Mouse (Mus musculus): ENCODE data around the gene Slc37a2. TPM values are rescaled to one million over a fixed set of nuclear protein-coding genes. Genes with fewer than 3 reads are reported as not detected.
"Not testable (repeated sequence)": the region's sequence is repeated elsewhere in the genome, so short reads cannot be mapped to it uniquely, and the experiment has no call there.

Gene Slc37a2
- total RNA-seq (2014; rRNA removed) (3.5 and 4.2 TPM in 2 replicates), polyA plus RNA-seq (2015; fragmentation: Nextera tagmentation; extraction: Ambion mirVana) (1.1 and 1.2 TPM in 2 replicates)

DNA sequence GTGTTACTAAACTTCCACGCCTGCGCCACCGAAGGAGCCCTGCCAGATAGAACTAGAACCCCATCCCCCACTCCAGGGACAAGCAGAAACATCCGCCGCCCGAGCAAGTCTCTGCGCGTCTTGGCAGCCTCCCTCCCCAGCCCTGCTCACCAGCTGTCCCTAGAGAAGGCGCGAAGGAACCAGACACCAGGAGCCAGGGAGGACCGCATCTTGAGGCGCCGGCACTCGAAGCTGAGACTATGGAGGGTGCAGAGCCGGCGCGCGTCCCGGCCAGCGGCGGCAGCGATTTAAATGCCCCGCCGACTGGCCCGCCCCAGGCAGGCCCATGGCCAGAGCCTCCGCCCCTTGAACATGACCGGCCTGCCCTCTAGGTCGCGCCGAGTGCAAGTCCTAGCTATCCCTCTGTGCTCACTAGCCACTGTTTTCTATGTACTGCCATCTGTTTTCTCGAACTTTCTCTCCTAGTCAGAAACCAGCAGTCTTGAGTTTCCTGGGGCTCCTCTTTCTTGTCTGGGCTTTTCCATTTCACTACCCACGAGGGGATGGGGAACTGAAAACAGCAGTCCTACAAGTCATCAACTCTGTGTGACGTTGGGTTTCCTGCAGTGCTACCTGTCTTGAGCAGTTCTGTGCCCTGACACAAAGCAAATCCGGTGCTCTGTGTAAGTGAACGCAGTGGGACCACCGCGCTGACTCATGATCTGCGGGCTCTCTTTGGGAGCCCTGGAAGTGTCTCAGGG is at the start of gene Slc37a2:
TSS of gene Slc37a2 (minus strand) at position 590 of the 740 bp plus-strand sequence.
- WGBS = 2% methylated on average over 38 of the region's 38 CpGs
- ATAC-seq (ENCODE audit: low FRiP score) = peak; percentile 68
- Histone ChIP-seq H3K9ac (replicated peaks; ENCODE audit: low read length, poor library complexity, severe bottlenecking) (peak within 1 kb of the TSS; percentile 42; the same call in 1 of the 2 replicates), H3K36me3 (ENCODE audit: insufficient read depth, low read length) (no peaks in the 10 kb centered on the region), H3K4me1 (ENCODE audit: insufficient read depth, low read length) (no peaks in the 10 kb centered on the region), H3K4me2 (ENCODE audit: low read depth, low read length, poor library complexity, severe bottlenecking) (peak within 1 kb of the TSS; percentile 94), H3K9me3 (ENCODE audit: low read length) (no peaks in the 10 kb centered on the region), H3K27ac (ENCODE audit: low read depth, low read length) (peak within 1 kb of the TSS; percentile 4; the same call in 1 of the 2 replicates), H3K4me3 (ENCODE audit: low read depth, low read length) (peak within 1 kb of the TSS; percentile 48), H3K27me3 (ENCODE audit: insufficient read depth, low read length) (0 out of 2 replicates have a peak, but pooled peaks cover 4% of the 10 kb centered on the region)
- peak; percentile 40 for DNase-seq (ENCODE audit: low spot score)
- no peak for TF ChIP-seq CTCF (IDR thresholded peaks at IDR 0.05)

DNA sequence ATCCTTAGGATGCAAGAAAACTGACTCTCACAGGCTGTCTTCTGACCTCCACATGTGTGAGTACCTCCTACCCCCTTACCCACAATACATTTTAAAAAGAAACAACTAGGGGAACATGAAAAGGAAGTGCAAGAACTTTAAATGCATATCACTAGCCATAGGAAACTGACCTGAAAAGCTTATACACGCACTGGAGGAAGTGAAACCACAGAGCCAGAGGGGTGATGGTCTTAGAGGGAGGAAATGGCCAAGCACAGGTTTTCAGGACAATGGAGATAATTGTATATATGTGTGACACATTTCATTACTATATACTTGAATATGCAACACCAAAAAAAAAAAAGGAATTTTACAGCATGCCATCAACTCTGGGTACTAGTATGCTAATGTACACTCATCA is 46.2 kb upstream of the Slc37a2 start:
- Histone ChIP-seq H3K4me2 (ENCODE audit: low read depth, low read length, poor library complexity, severe bottlenecking) (no peak overlapping the region), H3K36me3 (ENCODE audit: insufficient read depth, low read length) (peaks cover 5% of the 10 kb centered on the region; the same call in 1 of the 2 replicates), H3K27ac (ENCODE audit: low read depth, low read length) (no peak overlapping the region), H3K9me3 (ENCODE audit: low read length) (no peaks in the 10 kb centered on the region), H3K4me1 (ENCODE audit: insufficient read depth, low read length) (no peaks in the 10 kb centered on the region), H3K27me3 (ENCODE audit: insufficient read depth, low read length) (no peaks in the 10 kb centered on the region), H3K4me3 (ENCODE audit: low read depth, low read length) (no peak overlapping the region), H3K9ac (replicated peaks; ENCODE audit: low read length, poor library complexity, severe bottlenecking) (no peak overlapping the region)
- ATAC-seq (ENCODE audit: low FRiP score) (no peak), DNase-seq (ENCODE audit: low spot score) (no peak)
- 95% methylated on average over 1 of the region's 1 CpGs for WGBS
- TF ChIP-seq CTCF (IDR thresholded peaks at IDR 0.05) = no peak

DNA sequence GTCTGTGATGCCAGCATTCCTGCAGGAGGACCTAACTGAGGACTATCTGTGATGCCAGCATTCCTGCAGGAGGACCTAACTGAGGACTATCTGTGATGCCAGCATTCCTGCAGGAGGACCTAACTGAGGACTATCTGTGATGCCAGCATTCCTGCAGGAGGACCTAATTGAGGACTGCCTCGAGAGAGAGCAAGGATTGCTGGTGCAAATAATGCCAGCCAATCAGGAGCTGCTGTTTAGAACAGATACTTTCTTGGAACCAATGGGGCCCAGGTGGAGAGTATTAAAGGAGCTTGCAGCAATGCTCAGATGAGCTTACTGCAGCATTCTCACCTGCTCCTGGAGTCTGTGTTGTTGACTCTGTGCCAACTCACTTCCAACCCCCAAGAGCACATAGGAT is 45.0 kb upstream of the Slc37a2 start:
- not testable (repeated sequence) for H3K27me3 ChIP-seq (ENCODE audit: insufficient read depth, low read length); H3K36me3 ChIP-seq (ENCODE audit: insufficient read depth, low read length); ATAC-seq (ENCODE audit: low FRiP score); H3K9me3 ChIP-seq (ENCODE audit: low read length); H3K9ac ChIP-seq (replicated peaks; ENCODE audit: low read length, poor library complexity, severe bottlenecking); H3K4me2 ChIP-seq (ENCODE audit: low read depth, low read length, poor library complexity, severe bottlenecking); H3K4me3 ChIP-seq (ENCODE audit: low read depth, low read length); H3K27ac ChIP-seq (ENCODE audit: low read depth, low read length); DNase-seq (ENCODE audit: low spot score); H3K4me1 ChIP-seq (ENCODE audit: insufficient read depth, low read length)
- 93% methylated on average over 1 of the region's 1 CpGs for WGBS

DNA sequence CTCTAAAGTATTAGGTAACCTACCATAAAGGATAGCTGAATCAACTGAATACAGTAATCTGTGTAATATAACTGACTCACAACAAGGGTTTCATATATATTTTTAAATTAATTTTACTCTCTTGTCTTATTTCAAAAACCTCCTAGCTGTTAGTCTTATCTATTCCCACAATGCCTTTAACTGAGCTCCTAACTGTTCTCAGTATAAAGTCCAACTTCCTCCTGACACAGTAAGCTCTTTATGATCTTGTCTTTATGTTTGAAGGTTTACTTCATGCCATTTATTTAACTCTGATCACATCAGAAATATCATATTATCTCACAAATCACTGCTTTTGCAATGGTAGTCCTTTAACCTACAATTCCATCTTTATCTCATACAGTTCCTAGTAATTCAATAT is 40.0 kb upstream of the Slc37a2 start:
- Histone ChIP-seq H3K4me3 (ENCODE audit: low read depth, low read length) (no peak overlapping the region), H3K27ac (ENCODE audit: low read depth, low read length) (no peak overlapping the region), H3K4me1 (ENCODE audit: insufficient read depth, low read length) (no peaks in the 10 kb centered on the region), H3K9me3 (ENCODE audit: low read length) (no peaks in the 10 kb centered on the region), H3K36me3 (ENCODE audit: insufficient read depth, low read length) (no peaks in the 10 kb centered on the region), H3K9ac (replicated peaks; ENCODE audit: low read length, poor library complexity, severe bottlenecking) (no peak overlapping the region), H3K27me3 (ENCODE audit: insufficient read depth, low read length) (no peaks in the 10 kb centered on the region), H3K4me2 (ENCODE audit: low read depth, low read length, poor library complexity, severe bottlenecking) (no peak overlapping the region)
- DNase-seq (ENCODE audit: low spot score) = no peak
- no peak for TF ChIP-seq CTCF (IDR thresholded peaks at IDR 0.05)
- ATAC-seq (ENCODE audit: low FRiP score) = no peak

DNA sequence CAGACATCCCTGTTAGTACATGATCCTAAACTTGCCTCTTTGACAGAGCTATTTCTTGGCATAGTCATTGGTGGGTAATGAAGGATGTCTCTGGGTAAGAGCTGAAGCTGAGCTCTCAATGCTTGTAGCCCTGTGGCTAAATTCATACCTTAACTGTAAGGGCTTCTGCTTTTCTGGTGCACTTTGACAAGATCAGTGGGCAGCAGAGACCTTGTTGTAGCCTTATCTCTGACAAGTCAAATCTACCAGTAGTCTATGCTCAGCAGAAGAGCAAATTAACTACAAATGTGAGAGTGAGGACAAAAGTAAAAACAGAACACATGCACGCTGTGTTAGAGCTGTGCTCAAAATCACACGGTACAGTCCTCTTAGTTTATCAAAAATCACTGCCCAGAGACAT is 11.1 kb upstream of the Slc37a2 start:
- Histone ChIP-seq H3K4me3 (ENCODE audit: low read depth, low read length) (no peak overlapping the region), H3K9ac (replicated peaks; ENCODE audit: low read length, poor library complexity, severe bottlenecking) (no peak overlapping the region), H3K4me2 (ENCODE audit: low read depth, low read length, poor library complexity, severe bottlenecking) (no peak overlapping the region), H3K36me3 (ENCODE audit: insufficient read depth, low read length) (no peaks in the 10 kb centered on the region), H3K4me1 (ENCODE audit: insufficient read depth, low read length) (no peaks in the 10 kb centered on the region), H3K27me3 (ENCODE audit: insufficient read depth, low read length) (no peaks in the 10 kb centered on the region), H3K27ac (ENCODE audit: low read depth, low read length) (no peak overlapping the region), H3K9me3 (ENCODE audit: low read length) (no peaks in the 10 kb centered on the region)
- ATAC-seq (ENCODE audit: low FRiP score) (no peak), DNase-seq (ENCODE audit: low spot score) (no peak)
- WGBS = 88% methylated on average over 2 of the region's 2 CpGs
- no peak for TF ChIP-seq CTCF (IDR thresholded peaks at IDR 0.05)

DNA sequence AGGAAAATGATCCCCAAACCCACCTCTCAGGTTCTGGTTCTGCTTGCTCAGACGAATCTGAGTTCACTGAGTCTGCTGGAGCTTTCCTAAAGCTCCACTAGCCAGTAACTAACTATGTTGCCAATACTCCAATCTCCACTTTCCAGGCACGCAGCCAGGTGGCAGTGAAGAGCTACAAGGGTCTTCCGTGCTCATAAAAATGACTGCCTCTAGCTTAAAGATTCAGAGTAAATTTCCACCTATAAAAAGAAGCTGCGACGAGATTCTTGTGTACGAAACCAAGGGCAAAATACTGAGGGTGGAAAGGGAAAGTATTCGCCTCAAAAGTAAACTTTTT is 319 bp upstream of the Slc37a2 start:
- peak; percentile 92 for TF ChIP-seq CTCF (IDR thresholded peaks at IDR 0.05)
- no peaks in the 10 kb centered on the region for H3K4me1 ChIP-seq (ENCODE audit: insufficient read depth, low read length)
- peak overlapping the region; percentile 4; the same call in 1 of the 2 replicates for H3K27ac ChIP-seq (ENCODE audit: low read depth, low read length)
- H3K4me2 ChIP-seq (ENCODE audit: low read depth, low read length, poor library complexity, severe bottlenecking) = peak overlapping the region; percentile 94
- no peak overlapping the region for H3K9ac ChIP-seq (replicated peaks; ENCODE audit: low read length, poor library complexity, severe bottlenecking)
- H3K27me3 ChIP-seq (ENCODE audit: insufficient read depth, low read length) = 0 out of 2 replicates have a peak, but pooled peaks cover 4% of the 10 kb centered on the region
- H3K4me3 ChIP-seq (ENCODE audit: low read depth, low read length) = peak overlapping the region; percentile 48
- no peaks in the 10 kb centered on the region for H3K9me3 ChIP-seq (ENCODE audit: low read length)
- no peaks in the 10 kb centered on the region for H3K36me3 ChIP-seq (ENCODE audit: insufficient read depth, low read length)
- ATAC-seq (ENCODE audit: low FRiP score) = peak; percentile 62; the same call in 1 of the 2 replicates
- 31% methylated on average over 7 of the region's 7 CpGs for WGBS
- peak; percentile 91 for DNase-seq (ENCODE audit: low spot score)
